In the genomic region with DNA sequence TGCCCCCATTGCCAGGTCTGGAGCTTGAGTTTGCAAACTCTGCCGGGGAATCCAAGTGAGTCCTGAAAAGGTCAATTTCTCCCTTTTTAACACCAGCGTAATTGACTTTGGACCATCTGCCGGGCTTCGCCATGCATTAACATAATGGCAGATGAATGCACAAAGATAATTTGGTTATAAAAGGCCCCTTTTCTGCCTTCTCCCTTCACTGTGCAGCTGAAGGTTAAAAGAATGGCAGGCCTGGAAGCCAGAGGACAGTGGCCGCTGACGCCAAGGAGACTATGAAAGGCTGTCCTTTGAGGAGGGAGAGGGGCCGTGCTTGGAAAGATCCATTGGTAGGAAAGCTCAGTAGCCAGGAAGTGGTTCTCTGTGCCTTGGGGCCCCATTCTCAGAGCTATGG, we compare ENCODE assay signal across 26 mouse cellular contexts. TPM values are rescaled to one million over a fixed set of nuclear protein-coding genes. Genes with fewer than 3 reads are reported as not detected.
DNase-seq lines count a peak whose midpoint lies in the region; ATAC-seq lines count a peak whose summit lies in the region.
"Had no signal": no experiment of that assay in that cellular context is flagged by ENCODE, and none has a peak within 500 bp of the region (broad histone marks: within the 10 kb centered on the region; RNA-seq: fewer than 3 reads in every experiment).

No protein-coding gene starts in this region.

- no peak overlapping the region for H3K9ac ChIP-seq in forebrain, embryonic 14.5 days (ENCODE audit: low read length)
- no peak overlapping the region for H3K9ac ChIP-seq in forebrain, embryonic 15.5 days (replicated peaks)
- H3K9ac ChIP-seq in heart, embryonic 11.5 days (ENCODE audit: low read depth, low read length), result no peak overlapping the region
- H3K9ac ChIP-seq: embryonic facial prominence, embryonic 12.5 days; forebrain, postnatal 0 days; liver, postnatal 0 days had no signal

- H3K36me3 ChIP-seq in forebrain, embryonic 14.5 days (ENCODE audit: control insufficient read depth, insufficient read depth, low read length), result no peaks in the 10 kb centered on the region
- H3K36me3 ChIP-seq in forebrain, embryonic 15.5 days, result no peaks in the 10 kb centered on the region
- no peaks in the 10 kb centered on the region for H3K36me3 ChIP-seq in heart, embryonic 11.5 days (ENCODE audit: control insufficient read depth, insufficient read depth, low read length)
- H3K36me3 ChIP-seq: embryonic facial prominence, embryonic 12.5 days; heart, embryonic 10.5 days had no signal

- 36% methylated on average over 7 of the region's 7 CpGs for WGBS in forebrain, embryonic 14.5 days
- WGBS in forebrain, embryonic 15.5 days, result 28% methylated on average over 7 of the region's 7 CpGs
- 86% methylated on average over 7 of the region's 7 CpGs for WGBS in heart, embryonic 11.5 days (ENCODE audit: insufficient replicate concordance)

- no peak overlapping the region for H3K27ac ChIP-seq in forebrain, embryonic 14.5 days (ENCODE audit: low read depth, low read length)
- H3K27ac ChIP-seq in forebrain, embryonic 15.5 days (replicated peaks), result no peak overlapping the region
- no peak overlapping the region for H3K27ac ChIP-seq in heart, embryonic 11.5 days (ENCODE audit: low read depth, low read length)
- H3K27ac ChIP-seq: embryonic facial prominence, embryonic 12.5 days; heart, embryonic 10.5 days; left cerebral cortex, adult 2 months; stomach, postnatal 0 days had no signal

- DNase-seq in forebrain, embryonic 14.5 days (ENCODE audit: low spot score), result peak; percentile 37
- DNase-seq in ES-CJ7 (ENCODE audit: low read depth, low spot score), result peak; percentile 36
- DNase-seq in embryo, embryonic 11 days, result peak; percentile 41
- peak; percentile 34 for DNase-seq in mesoderm, embryonic 11.5 days (ENCODE audit: low read depth, low spot score)
- no peak for DNase-seq in B cell, adult 2 months
- DNase-seq in kidney, postnatal 36 days, result no peak
- DNase-seq: adrenal gland, postnatal 14 days; cerebellum, adult 11-12 months; cerebellum, postnatal 14 days; forebrain, postnatal 0 days; heart, postnatal 10 days; kidney, adult 2 months; kidney, postnatal 10 days; left cerebral cortex, postnatal 4 days; liver; liver, postnatal 0 days; lung, postnatal 10 days had no signal

- H3K4me2 ChIP-seq in forebrain, embryonic 14.5 days (ENCODE audit: low read length), result no peak overlapping the region
- no peak overlapping the region for H3K4me2 ChIP-seq in forebrain, embryonic 15.5 days (replicated peaks)
- no peak overlapping the region for H3K4me2 ChIP-seq in heart, embryonic 11.5 days
- H3K4me2 ChIP-seq: embryonic facial prominence, embryonic 12.5 days had no signal

- no peaks in the 10 kb centered on the region for H3K9me3 ChIP-seq in forebrain, embryonic 14.5 days (replicated peaks; ENCODE audit: control insufficient read depth, low read length)
- no peaks in the 10 kb centered on the region for H3K9me3 ChIP-seq in forebrain, embryonic 15.5 days
- no peaks in the 10 kb centered on the region for H3K9me3 ChIP-seq in heart, embryonic 11.5 days (replicated peaks; ENCODE audit: control insufficient read depth, low read length)
- H3K9me3 ChIP-seq: embryonic facial prominence, embryonic 12.5 days; heart, embryonic 10.5 days had no signal

- H3K27me3 ChIP-seq in forebrain, embryonic 14.5 days (replicated peaks; ENCODE audit: control insufficient read depth, insufficient read depth, low read length), result no peaks in the 10 kb centered on the region
- 0 out of 2 replicates have a peak, but pooled peaks cover 2% of the 10 kb centered on the region for H3K27me3 ChIP-seq in forebrain, embryonic 15.5 days
- peaks cover 3% of the 10 kb centered on the region for H3K27me3 ChIP-seq in heart, embryonic 11.5 days (ENCODE audit: control insufficient read depth, insufficient read depth, low read length)
- H3K27me3 ChIP-seq: CH12.LX had no signal

- ATAC-seq in forebrain, embryonic 14.5 days, result no peak
- ATAC-seq in forebrain, embryonic 15.5 days (replicated peaks), result no peak
- no peak for ATAC-seq in heart, embryonic 11.5 days (replicated peaks; ENCODE audit: insufficient number of reproducible peaks, low FRiP score, low TSS enrichment)
- ATAC-seq: forebrain, postnatal 0 days; inflammation-experienced regulatory T-cells, adult 6 months; liver, postnatal 0 days had no signal

- peaks cover 9% of the 10 kb centered on the region for H3K4me1 ChIP-seq in forebrain, embryonic 14.5 days (ENCODE audit: control insufficient read depth, insufficient read depth, low read length)
- H3K4me1 ChIP-seq in forebrain, embryonic 15.5 days, result 0 out of 2 replicates have a peak, but pooled peaks cover 6% of the 10 kb centered on the region
- H3K4me1 ChIP-seq in heart, embryonic 11.5 days (ENCODE audit: control insufficient read depth, insufficient read depth, low read length), result no peaks in the 10 kb centered on the region
- H3K4me1 ChIP-seq: heart, embryonic 10.5 days had no signal

- H3K4me3 ChIP-seq in forebrain, embryonic 14.5 days (ENCODE audit: low read depth, low read length), result no peak overlapping the region
- no peak overlapping the region for H3K4me3 ChIP-seq in forebrain, embryonic 15.5 days
- no peak overlapping the region for H3K4me3 ChIP-seq in heart, embryonic 11.5 days (ENCODE audit: low read depth, low read length)
- H3K4me3 ChIP-seq: embryonic facial prominence, embryonic 12.5 days; erythroblast, embryonic 14.5 days; heart, embryonic 10.5 days; left cerebral cortex, adult 2 months had no signal

RNA-seq across cellular contexts. Expression of gene Ky, which starts 22.6 kb away (rescaled TPM):
- polyA plus RNA-seq in forebrain, embryonic 14.5 days (2014; fragmentation: Nextera tagmentation; extraction: Ambion mirVana), result 0.30 and 0.31 TPM in 2 replicates
- polyA plus RNA-seq in forebrain, embryonic 15.5 days (2015; fragmentation: Nextera tagmentation; extraction: Ambion mirVana), result 0.17 and 0.20 TPM in 2 replicates
- polyA plus RNA-seq in heart, embryonic 11.5 days (2014; fragmentation: Nextera tagmentation; extraction: Ambion mirVana), result 0.27 and 2.3 TPM in 2 replicates
- polyA plus RNA-seq: erythroblast, embryonic 14.5 days; liver, postnatal 0 days had no signal

Comparison
In these comparisons a context has a peak if more than half of its experiments do, and no peak if none do; other contexts are left out.
1. DNase-seq: peak in forebrain, embryonic 14.5 days (single experiment), ES-CJ7 (single experiment), embryo, embryonic 11 days (single experiment) and mesoderm, embryonic 11.5 days (single experiment); none in B cell, adult 2 months (0 of 2) and kidney, postnatal 36 days (0 of 2).